Mouse (Mus musculus) hindbrain, postnatal 0 days (tissue): ENCODE data around the gene Itk. TPM values are rescaled to one million over a fixed set of nuclear protein-coding genes. Genes with fewer than 3 reads are reported as not detected.

ENCODE experiments used
- ATAC-seq: fragments of 200-750 bp; cut with Nextera tagmentation; 2 replicates; pipeline ENCODE4 v1.8.0; 2017; ENCODE audit warnings: mild to moderate bottlenecking, moderate TSS enrichment, moderate library complexity
- DNase-seq: peaks from one replicate; pipeline ENCODE4 v3.0.0-alpha.2; 2015; ENCODE audit warnings: low spot score
- H3K27ac ChIP-seq: fragments of 300-500 bp; sonication (generic); 2 replicates; pipeline ENCODE4 v1.5.1; 2014; ENCODE audit warnings: mild to moderate bottlenecking
- H3K27me3 ChIP-seq: fragments of 300-500 bp; sonication (generic); 2 replicates; pipeline ENCODE4 v1.6.1; 2014; ENCODE audit warnings: low read length, mixed read lengths; ENCODE audit not compliant: insufficient read depth
- H3K36me3 ChIP-seq: fragments of 300-500 bp; sonication (generic); 2 replicates; pipeline ENCODE4 v1.6.1; 2014; ENCODE audit warnings: low read length, mixed read lengths; ENCODE audit not compliant: insufficient read depth
- H3K4me1 ChIP-seq: fragments of 300-500 bp; sonication (generic); 2 replicates; pipeline ENCODE4 v1.6.1; 2014; ENCODE audit warnings: antibody characterized with exemption, low read length, mixed read lengths; ENCODE audit not compliant: insufficient read depth
- H3K4me2 ChIP-seq: fragments of 300-500 bp; sonication (generic); 2 replicates; pipeline ENCODE4 v1.6.1; 2014; ENCODE audit warnings: low read depth, mild to moderate bottlenecking, low read length, moderate library complexity, mixed read lengths
- H3K4me3 ChIP-seq: fragments of 300-500 bp; sonication (generic); 2 replicates; pipeline ENCODE4 v1.5.1; 2014; ENCODE audit warnings: low read length
- H3K9ac ChIP-seq: fragments of 300-500 bp; sonication (generic); replicated peaks from 2 replicates; pipeline ENCODE4 v1.6.1; 2014; ENCODE audit warnings: mild to moderate bottlenecking, low read length, moderate library complexity, mixed read lengths
- H3K9me3 ChIP-seq: fragments of 300-500 bp; sonication (generic); 2 replicates; pipeline ENCODE4 v1.6.1; 2016; ENCODE audit warnings: low read length, mixed read lengths
- CTCF ChIP-seq: IDR thresholded peaks from 2 replicates; pipeline ENCODE4 v1.5.1; 2016; ENCODE audit warnings: antibody characterized with exemption, control low read depth, low read depth
- WGBS: fragments of 180-500 bp; shearing (Covaris S2); extraction: QIAGEN DNeasy Blood & Tissue Kit; methylation state at CpG from one replicate; pipeline ENCODE4 v1.1.7; 2014; 5-methylcytosine and 5-hydroxymethylcytosine counted together
- polyA plus RNA-seq: library from polyadenylated mRNA; unstranded; fragments of >200 nt; fragmentation: Nextera tagmentation; extraction: Ambion mirVana; gene quantifications from 2 replicates; pipeline ENCODE4 v1.2.1, GENCODE M21; 2015
- total RNA-seq: library from RNA; depleted of rRNA; stranded (reverse); fragments of >200 nt; gene quantifications from 2 replicates; pipeline ENCODE4 v1.2.3, GENCODE M21; 2014

Gene Itk
- total and polyA plus RNA-seq, 2 experiments from 2014 or later = 0.04 TPM; not detected in 1

DNA sequence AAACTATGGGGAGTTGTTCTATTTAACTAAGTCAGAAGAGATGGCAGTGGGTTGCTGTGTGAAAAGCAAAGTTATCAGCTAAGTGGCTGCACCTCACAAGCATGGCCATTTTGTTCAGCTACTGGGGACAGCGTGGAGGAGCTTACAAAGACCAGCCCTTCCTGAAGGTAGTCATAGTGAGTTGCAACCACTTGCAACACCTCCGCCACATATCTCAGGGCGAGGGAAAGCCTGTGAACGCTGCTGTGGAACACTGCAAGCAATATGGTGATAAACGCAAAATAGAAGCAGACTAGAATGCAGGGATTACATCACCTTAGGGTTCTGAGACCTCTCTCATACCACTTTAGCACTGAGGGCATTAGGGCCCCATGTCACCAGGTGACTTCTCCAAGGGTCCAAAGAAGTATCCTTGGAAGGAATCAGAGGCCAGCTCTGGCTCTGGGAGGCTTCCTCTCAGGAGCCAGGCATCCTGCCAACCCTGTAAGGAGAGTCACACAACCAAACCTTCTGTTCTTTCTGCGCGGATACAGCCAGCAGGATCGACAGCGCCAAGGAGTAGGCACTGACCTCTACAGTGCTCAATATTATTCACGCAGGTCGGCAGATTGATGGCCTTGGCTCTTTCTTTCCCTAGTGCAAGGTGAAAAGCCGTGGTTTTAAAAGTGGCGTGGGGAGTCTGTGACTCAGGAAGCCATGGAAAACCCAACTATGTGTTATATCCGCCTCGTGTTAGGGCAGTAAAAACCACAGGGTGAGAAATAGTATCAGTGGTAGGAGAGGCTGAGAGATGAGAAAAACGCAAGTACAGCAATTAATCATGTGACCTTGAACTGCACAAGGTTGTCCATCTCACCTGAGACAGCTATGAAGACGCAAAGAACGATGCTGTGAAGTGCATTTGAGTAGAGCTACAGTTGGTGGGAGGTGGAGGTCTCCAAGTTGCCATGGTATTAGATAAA lies 27.0 kb downstream of the Itk start:
- no peak overlapping the region for H3K4me3 ChIP-seq
- no peak for TF ChIP-seq CTCF
- ATAC-seq (no peak), DNase-seq (no peak)
- H3K27me3 ChIP-seq = no peaks in the 10 kb centered on the region
- 78% methylated on average over 18 of the region's 18 CpGs for WGBS
- H3K4me1 ChIP-seq = no peaks in the 10 kb centered on the region
- H3K36me3 ChIP-seq = no peaks in the 10 kb centered on the region
- H3K9me3 ChIP-seq = no peaks in the 10 kb centered on the region
- H3K27ac ChIP-seq = no peak overlapping the region
- no peak overlapping the region for H3K4me2 ChIP-seq
- H3K9ac ChIP-seq = no peak overlapping the region

DNA sequence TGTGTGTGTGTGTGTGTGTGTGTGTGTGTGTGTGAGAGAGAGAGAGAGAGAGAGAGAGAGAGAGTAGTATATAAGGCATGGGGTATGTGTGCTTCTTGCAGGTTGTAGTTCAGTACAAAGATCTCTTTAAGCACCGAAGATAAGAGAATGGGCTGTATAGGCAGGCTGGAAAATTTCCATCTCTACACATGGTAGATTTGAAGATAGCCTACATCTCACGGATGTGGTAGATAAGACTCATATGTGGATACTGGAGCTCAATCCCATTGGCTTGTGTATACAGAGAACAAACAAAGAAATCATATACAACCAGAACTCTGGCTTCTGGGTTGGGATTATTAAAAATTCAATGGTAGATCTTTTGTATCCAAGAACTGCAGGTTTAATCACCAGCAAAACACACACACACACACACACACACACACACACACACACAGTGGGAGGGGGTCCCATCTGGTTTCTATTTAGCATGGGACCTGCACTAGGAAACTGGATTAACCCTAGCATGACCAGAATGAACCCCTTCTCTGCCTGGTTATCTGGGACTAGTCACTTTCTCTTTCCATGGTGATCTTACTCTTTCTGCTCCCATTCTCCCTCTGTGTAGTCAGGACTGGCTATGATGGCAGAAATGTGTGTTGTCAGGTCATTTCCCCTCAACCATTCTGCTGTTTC lies 28.2 kb downstream of the Itk start:
- DNase-seq (no peak), ATAC-seq (no peak)
- H3K4me1 ChIP-seq = no peaks in the 10 kb centered on the region
- no peak overlapping the region for H3K4me2 ChIP-seq
- H3K36me3 ChIP-seq = no peaks in the 10 kb centered on the region
- no peak for TF ChIP-seq CTCF
- H3K27me3 ChIP-seq = no peaks in the 10 kb centered on the region
- H3K4me3 ChIP-seq = no peak overlapping the region
- H3K9ac ChIP-seq = no peak overlapping the region
- H3K9me3 ChIP-seq = no peaks in the 10 kb centered on the region
- WGBS = 76% methylated on average over 2 of the region's 2 CpGs
- no peak overlapping the region for H3K27ac ChIP-seq

DNA sequence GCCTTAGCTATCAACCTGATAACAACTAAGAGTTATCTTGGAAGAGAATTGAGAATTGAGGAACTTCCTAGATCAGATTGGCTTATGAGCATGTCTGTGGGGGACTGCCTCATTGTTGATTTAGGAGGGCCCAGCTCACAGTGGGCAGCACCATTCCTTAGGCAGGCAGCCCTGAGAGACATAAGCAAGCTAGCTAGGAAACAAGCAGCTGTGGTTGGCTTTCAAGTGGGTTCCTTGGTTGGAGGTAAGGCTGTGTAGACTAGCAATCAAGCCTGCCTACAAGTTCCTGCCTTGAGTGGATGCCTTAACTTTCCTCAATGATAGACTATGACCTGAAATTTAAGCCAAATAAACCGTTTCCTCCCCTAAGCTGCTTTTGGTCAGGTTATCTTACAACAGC lies 30.9 kb downstream of the Itk start:
- Histone ChIP-seq H3K4me1 (no peaks in the 10 kb centered on the region), H3K4me2 (no peak overlapping the region), H3K9ac (no peak overlapping the region), H3K27me3 (no peaks in the 10 kb centered on the region), H3K27ac (no peak overlapping the region), H3K4me3 (no peak overlapping the region), H3K36me3 (no peaks in the 10 kb centered on the region), H3K9me3 (no peaks in the 10 kb centered on the region)
- ATAC-seq = no peak
- 64% methylated on average over 1 of the region's 1 CpGs for WGBS
- DNase-seq = no peak
- TF ChIP-seq CTCF = no peak

DNA sequence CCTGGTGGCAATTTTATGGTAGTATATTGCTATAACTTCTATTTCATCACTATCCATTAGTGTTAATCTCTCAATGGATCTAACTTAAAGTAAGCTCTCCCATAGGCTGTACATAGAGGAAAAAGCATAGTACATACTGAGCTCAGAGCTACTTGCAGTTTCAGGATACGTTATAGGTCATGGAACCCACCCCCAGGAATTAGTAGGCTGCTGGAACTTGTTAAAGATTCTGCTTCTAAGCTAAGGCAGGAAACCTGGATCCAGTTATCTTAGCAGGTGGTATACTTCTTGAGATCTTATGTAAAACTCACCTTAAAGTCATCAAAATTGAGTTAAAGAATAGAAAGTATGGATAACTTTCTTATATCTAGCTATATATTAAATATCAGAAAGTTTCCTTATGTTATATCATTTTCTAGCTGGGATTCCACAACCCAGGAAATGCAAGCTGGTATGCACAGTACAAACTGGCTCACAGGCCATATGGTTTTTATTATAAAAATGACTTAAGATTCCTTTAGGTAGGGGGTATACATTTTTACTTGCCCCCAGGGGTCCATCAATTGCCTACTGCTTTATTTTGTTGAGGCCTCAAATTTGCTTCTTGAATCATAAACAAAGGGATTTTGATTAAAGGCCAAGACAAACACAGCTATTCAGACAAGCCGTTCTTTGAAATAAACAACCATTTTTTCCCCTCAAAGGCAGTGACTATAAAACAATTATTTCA lies 39.5 kb downstream of the Itk start:
- TF ChIP-seq CTCF = no peak
- ATAC-seq = no peak
- H3K9me3 ChIP-seq = no peaks in the 10 kb centered on the region
- H3K4me1 ChIP-seq = no peaks in the 10 kb centered on the region
- 55% methylated on average over 2 of the region's 2 CpGs for WGBS
- no peak for DNase-seq
- no peak overlapping the region for H3K9ac ChIP-seq
- no peak overlapping the region for H3K27ac ChIP-seq
- H3K4me2 ChIP-seq = no peak overlapping the region
- no peak overlapping the region for H3K4me3 ChIP-seq
- H3K36me3 ChIP-seq = no peaks in the 10 kb centered on the region
- H3K27me3 ChIP-seq = no peaks in the 10 kb centered on the region

DNA sequence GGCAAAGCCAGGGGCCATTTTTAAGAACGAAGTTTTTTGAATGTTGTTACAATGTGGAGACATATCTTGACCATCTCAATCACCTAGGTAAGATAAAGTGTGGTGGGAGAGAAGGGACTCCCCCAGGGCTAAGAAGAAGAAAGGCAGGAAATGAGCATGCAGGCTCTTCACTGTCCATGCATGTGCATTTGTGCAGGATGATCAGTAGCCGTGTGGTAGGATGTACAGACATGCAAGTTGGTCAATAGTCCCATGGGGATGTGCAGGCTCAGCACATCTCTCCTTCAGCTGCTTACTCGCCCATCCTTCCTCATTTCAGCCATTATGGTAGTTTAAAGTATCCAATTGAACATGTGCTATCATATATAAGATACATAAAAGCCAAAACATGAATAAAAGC lies 40.9 kb downstream of the Itk start:
- Histone ChIP-seq H3K36me3 (no peaks in the 10 kb centered on the region), H3K27ac (no peak overlapping the region), H3K27me3 (no peaks in the 10 kb centered on the region), H3K9me3 (no peaks in the 10 kb centered on the region), H3K9ac (no peak overlapping the region), H3K4me2 (no peak overlapping the region), H3K4me3 (no peak overlapping the region), H3K4me1 (no peaks in the 10 kb centered on the region)
- TF ChIP-seq CTCF = no peak
- WGBS = 82% methylated on average over 3 of the region's 3 CpGs
- ATAC-seq = no peak
- DNase-seq = no peak

DNA sequence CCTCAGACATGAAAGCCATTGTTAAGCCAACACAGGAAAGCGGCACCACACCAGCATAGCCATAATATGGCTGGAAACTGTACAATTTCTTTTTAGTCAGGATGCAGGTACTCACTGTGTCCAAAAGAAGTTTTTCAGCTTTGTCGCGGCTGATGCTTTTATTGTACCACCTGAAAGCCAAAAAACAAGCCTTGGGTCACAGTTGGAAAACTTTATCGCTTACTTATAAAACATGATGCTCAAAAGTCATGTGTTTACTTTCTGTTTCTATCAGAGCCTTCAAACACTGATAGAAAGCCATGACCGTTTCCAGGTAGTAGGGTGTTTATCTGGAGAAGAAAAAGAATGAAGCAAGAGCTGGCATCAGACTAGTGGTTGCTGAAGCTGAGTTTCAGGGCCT lies 41.6 kb downstream of the Itk start:
- H3K4me2 ChIP-seq = no peak overlapping the region
- no peak overlapping the region for H3K4me3 ChIP-seq
- H3K4me1 ChIP-seq = no peaks in the 10 kb centered on the region
- TF ChIP-seq CTCF = no peak
- H3K27me3 ChIP-seq = no peaks in the 10 kb centered on the region
- ATAC-seq = no peak
- H3K36me3 ChIP-seq = no peaks in the 10 kb centered on the region
- 91% methylated on average over 5 of the region's 5 CpGs for WGBS
- H3K9me3 ChIP-seq = no peaks in the 10 kb centered on the region
- no peak overlapping the region for H3K27ac ChIP-seq
- no peak for DNase-seq
- no peak overlapping the region for H3K9ac ChIP-seq
